Mouse (Mus musculus) kidney, embryonic 14.5 days (tissue): ENCODE results near the gene Ctsc. TPM values are rescaled to one million over a fixed set of nuclear protein-coding genes. Genes with fewer than 3 reads are reported as not detected.

Experiments
- ATAC-seq: fragments of 200-750 bp; cut with Nextera tagmentation; 2 replicates; pipeline ENCODE4 v1.8.0; 2017; ENCODE audit warnings: moderate number of reproducible peaks, mild to moderate bottlenecking, moderate TSS enrichment, moderate library complexity; ENCODE audit not compliant: low FRiP score, low TSS enrichment
- H3K27ac ChIP-seq: fragments of 300-500 bp; sonication (generic); 2 replicates; pipeline ENCODE4 v1.5.1; 2014; ENCODE audit warnings: low read depth, mild to moderate bottlenecking, low read length, moderate library complexity, mixed read lengths
- H3K27me3 ChIP-seq: fragments of 300-500 bp; sonication (generic); 2 replicates; pipeline ENCODE4 v1.6.1; 2014; ENCODE audit warnings: mild to moderate bottlenecking, low read length; ENCODE audit not compliant: control insufficient read depth, insufficient read depth
- H3K36me3 ChIP-seq: fragments of 300-500 bp; sonication (generic); 2 replicates; pipeline ENCODE4 v1.6.1; 2014; ENCODE audit warnings: low read length, mixed read lengths; ENCODE audit not compliant: control insufficient read depth, insufficient read depth
- H3K4me1 ChIP-seq: fragments of 300-500 bp; sonication (generic); 2 replicates; pipeline ENCODE4 v1.6.1; 2014; ENCODE audit warnings: low read length, mixed read lengths; ENCODE audit not compliant: control insufficient read depth, insufficient read depth
- H3K4me2 ChIP-seq: fragments of 300-500 bp; sonication (generic); replicated peaks from 2 replicates; pipeline ENCODE4 v1.6.1; 2014; ENCODE audit warnings: low read depth, mild to moderate bottlenecking, low read length
- H3K4me3 ChIP-seq: fragments of 300-500 bp; sonication (generic); 2 replicates; pipeline ENCODE4 v1.5.1; 2014; ENCODE audit warnings: mild to moderate bottlenecking, low read length
- H3K9ac ChIP-seq: fragments of 300-500 bp; sonication (generic); 2 replicates; pipeline ENCODE4 v1.6.1; 2014; ENCODE audit warnings: low read depth, mild to moderate bottlenecking, low read length, moderate library complexity
- H3K9me3 ChIP-seq: fragments of 300-500 bp; sonication (generic); 2 replicates; pipeline ENCODE4 v1.6.1; 2016; ENCODE audit warnings: low read length; ENCODE audit not compliant: control insufficient read depth
- WGBS: fragments of 180-500 bp; shearing (Covaris S2); extraction: QIAGEN DNeasy Blood & Tissue Kit; methylation state at CpG from one replicate; pipeline ENCODE4 v1.1.7; 2014; 5-methylcytosine and 5-hydroxymethylcytosine counted together
- polyA plus RNA-seq: library from polyadenylated mRNA; unstranded; fragments of >200 nt; fragmentation: Nextera tagmentation; extraction: Ambion mirVana; gene quantifications from 2 replicates; pipeline ENCODE4 v1.2.1, GENCODE M21; 2014

Ctsc gene
- polyA plus RNA-seq, 1 experiment from 2014 or later, result 33.3 TPM

DNA sequence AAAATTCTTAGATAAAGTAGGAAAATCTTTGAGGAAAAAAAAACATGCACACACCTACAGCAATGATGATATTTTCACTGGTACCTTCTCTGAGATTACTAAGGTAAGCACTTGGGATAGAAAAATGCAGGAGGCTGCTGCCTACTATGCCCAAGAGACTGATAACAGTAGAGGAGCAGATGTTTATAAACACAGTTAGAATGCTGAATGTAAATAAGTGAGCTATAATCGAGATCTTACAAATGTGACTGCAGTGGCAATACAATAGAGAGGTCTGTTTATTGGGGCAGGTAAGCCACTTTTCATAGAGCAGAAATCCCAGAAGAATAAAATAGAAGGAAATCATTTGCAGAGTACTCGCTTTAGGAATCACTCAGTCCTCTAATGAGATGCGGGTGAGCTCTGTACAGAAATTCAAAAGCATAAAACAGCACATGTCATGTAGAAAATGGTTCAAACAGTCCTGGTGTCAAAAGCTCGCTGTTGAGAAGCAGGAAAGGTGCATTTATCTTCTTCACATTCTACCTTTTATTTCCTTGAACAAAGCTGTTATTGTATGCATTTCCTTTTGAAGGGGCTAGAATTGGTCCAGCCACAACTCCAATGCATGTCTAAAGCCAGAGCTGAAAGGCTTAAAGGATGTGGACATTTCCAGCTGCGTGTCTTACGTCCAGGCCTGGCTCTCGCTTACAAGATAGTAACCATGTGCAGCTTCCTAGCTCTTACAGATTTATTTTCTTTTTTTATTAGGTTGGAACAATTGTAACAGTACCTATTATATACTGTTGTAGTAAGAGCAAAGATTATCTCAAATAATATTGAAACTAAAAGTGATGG lies 80.4 kb downstream of the Ctsc start:
- no peaks in the 10 kb centered on the region for H3K4me1 ChIP-seq
- 81% methylated on average over 7 of the region's 7 CpGs for WGBS
- no peak for ATAC-seq
- no peak overlapping the region for H3K27ac ChIP-seq
- H3K27me3 ChIP-seq, result no peaks in the 10 kb centered on the region
- H3K36me3 ChIP-seq, result no peaks in the 10 kb centered on the region
- H3K4me3 ChIP-seq, result no peak overlapping the region
- no peaks in the 10 kb centered on the region for H3K9me3 ChIP-seq
- no peak overlapping the region for H3K9ac ChIP-seq
- no peak overlapping the region for H3K4me2 ChIP-seq

Other genes starting within 250 kb of the Ctsc start
- 2.4 and 2.5 TPM in 2 replicates for gene Rab38, start 152.2 kb downstream of the Ctsc start, polyA plus RNA-seq